Mouse (Mus musculus): ENCODE data around the gene Axdnd1.
"Not testable (repeated sequence)": the region's sequence is repeated elsewhere in the genome, so short reads cannot be mapped to it uniquely, and the experiment has no call there.

Axdnd1 gene

GRCm38 (mm10) chr1:156437016-156437708, 16.2 kb upstream of the Axdnd1 start:
- DNase-seq (ENCODE audit: low read depth, low spot score): no peak

DNA sequence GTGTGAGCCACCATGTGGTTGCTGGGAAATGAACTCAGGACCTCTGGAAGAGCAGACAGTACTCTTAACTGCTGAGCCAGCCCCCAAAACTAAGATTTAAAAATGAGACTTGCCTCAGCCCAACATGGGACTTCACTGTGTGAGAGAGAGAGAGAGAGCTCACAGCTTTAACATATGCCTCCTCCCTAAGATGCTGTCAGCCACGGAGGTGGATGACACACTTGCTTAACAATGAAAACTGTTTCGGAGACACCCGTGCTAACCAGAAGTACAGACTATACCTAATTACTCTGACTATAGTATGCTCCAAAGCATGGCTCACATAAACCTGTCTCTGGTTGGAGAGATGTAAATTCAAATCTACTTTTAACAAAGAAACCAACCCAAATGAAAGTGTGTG, 12.5 kb upstream of the Axdnd1 start:
- no peak for DNase-seq (ENCODE audit: low read depth, low spot score)

DNA sequence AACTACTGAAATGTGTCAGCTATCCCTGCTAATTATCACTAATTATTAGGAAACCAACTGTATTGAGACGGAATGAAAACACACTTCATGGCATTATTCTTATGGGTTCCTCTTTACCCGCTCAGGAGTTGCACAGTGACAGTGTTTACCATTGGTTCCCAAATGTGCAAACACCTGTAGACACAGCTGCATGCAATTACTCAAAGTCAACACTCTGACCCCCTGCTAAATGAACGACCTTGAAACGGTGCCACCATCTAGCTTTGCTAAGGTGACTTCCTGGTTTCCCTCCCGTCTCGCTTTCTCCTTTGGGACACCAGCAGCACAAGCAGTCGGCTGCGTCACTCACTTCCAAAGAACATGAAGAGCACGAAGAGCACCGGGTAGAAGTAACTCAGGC, 11.5 kb upstream of the Axdnd1 start:
- DNase-seq (ENCODE audit: low read depth, low spot score): no peak

DNA sequence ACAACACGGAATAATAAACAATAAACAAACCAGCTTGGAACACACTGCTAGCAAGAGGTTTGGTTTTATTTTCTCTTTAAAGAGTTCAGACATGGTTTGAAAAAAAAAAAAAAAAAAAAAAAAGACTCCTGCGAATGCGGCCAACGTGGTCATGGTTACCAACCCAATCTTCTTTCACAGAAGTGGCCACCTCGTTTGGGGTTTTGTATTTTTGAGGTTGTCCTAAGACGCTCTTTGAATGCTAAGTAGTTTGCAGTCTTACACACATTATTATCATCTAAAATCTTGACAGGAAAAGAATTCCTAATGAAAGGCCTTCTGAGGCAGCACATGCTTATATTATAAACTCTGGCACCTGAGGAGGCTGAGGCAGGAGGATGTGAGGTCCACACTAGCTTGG, 7.5 kb upstream of the Axdnd1 start:
- DNase-seq (ENCODE audit: low read depth, low spot score): no peak

DNA sequence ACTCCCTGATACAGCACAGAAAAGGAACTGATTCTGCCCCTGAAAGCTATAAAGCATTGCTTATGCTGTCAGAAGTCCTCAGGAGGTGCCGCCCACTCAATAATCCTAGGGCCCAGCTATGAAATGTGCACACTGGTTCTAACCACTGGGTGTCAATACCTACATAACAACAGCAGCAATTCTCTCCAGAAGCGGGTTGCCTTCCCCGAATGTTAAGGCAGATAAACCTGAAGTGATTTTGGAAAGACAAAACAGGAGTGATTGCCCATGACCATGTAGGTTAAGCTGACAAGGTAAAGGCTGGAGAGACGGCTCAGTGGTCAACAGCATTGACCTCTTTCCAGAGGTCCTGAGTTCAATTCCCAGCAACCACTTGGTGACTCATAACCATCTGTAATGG, 4.8 kb upstream of the Axdnd1 start:
- DNase-seq (ENCODE audit: low read depth, low spot score): no peak

DNA sequence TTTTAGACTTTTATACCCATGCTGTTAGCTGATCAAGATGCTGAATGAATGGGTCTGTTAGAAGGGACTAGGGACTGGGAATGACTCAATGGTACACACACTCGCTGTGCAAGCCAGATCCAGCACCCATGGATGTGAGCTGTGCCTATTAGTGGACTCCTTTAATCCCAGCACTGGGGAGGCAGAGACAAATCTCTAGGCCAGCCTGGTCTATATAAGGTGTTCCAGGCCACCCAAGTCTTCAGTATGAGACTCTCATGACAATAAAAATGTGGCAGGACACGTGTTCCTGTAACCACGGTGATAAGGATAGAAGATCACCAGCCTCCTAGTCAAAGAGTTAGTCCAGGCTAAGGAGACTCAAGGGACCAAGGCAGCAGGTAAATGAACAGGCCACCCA, 3.1 kb upstream of the Axdnd1 start:
- DNase-seq (ENCODE audit: low read depth, low spot score): no peak

DNA sequence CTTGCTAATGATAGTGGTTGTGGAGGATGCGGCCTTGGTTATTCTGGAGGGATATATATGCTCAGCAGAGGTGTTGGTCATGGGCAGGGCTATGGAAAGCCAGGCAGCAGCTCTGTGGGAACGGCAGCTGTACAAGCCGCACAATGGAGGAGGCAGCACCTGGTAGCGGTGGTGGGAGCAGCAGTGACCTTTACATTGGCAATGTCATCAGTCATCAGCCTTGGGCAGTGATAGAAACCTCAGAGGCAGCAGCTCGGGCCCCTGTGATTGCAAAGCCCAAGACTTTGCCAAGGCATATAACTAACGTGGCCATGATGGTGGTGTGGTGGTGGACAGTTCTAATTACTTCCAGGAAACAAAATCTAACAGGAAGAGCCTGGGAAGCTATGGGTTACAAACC, 2.5 kb upstream of the Axdnd1 start:
- DNase-seq (ENCODE audit: low read depth, low spot score): no peak

DNA sequence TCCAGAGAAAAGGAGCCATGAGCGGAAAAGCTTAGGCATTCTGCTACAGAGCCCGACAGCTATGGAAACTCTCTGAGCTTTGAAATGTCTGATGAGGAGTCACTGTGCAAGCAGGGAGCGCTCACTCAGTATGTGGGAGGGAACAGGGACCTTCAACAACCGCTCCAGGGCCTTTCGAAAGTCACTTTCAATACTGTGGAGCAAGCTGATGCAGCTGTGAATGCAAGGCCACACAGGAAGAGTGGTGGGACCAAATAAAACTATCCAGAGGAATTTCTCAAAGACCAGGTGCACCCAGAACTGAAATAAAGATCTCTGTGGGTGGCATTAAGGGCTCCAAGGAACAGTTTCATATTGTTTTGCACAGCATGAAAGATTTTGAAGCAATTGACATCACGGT, 1.9 kb upstream of the Axdnd1 start:
- DNase-seq (ENCODE audit: low read depth, low spot score): no peak

GRCm38 (mm10) chr1:156418170-156418569, 2.8 kb downstream of the Axdnd1 start:
- DNase-seq (ENCODE audit: low read depth, low spot score): peak; percentile 5

GRCm38 (mm10) chr1:156408521-156408920, 12.4 kb downstream of the Axdnd1 start:
- no peak for DNase-seq (ENCODE audit: low read depth, low spot score)

- no peak for DNase-seq (ENCODE audit: low read depth, low spot score)
These were observed 13.0 kb downstream of the Axdnd1 start for GRCm38 (mm10) chr1:156408004-156408403.

DNA sequence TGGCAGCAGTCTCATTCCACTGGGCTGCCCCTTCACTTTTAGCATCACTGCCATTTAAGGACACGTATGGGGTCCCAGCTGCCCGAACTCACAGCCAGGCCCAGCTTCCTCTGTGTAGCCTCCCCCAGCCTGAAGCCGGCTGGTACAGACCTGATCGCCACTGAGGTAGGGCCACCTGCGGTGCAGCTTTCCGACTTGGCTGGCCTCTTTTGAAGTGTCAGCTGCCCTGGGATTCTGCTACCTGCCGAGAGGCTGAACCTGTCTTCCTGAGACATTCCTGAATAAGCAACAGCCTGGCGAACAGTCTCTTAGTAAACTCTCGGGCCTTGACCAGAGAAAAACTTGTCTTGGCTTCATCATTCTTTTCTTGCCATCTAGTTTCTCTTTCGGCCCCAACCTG, 17.7 kb downstream of the Axdnd1 start:
- DNase-seq (ENCODE audit: low read depth, low spot score): no peak

- no peak for DNase-seq (ENCODE audit: low read depth, low spot score)
These were observed 18.5 kb downstream of the Axdnd1 start for GRCm38 (mm10) chr1:156402491-156402890.

- DNase-seq (ENCODE audit: low read depth, low spot score): not testable (repeated sequence)
These were observed 20.8 kb downstream of the Axdnd1 start for GRCm38 (mm10) chr1:156400159-156400558.

DNA sequence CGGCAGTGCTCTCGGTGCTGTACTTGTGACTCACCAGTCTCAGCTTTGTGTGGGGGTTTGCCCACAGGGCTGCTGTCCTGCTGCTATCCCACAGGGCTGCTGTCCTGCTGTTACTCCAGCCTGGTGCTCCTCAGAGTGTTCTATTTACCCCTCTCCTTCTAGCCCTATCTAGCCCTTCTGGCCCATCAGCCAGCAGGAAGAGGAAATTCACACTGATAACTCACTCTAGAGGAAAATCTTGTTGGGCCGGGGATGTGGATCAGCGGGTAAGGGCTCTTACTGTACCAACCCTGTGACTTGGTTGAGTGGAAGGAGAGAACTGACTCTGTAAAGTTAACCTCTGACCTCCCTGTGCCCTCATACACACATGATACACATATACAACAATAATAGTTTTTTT, 27.8 kb downstream of the Axdnd1 start:
- no peak for DNase-seq (ENCODE audit: low read depth, low spot score)

- DNase-seq (ENCODE audit: low read depth, low spot score): no peak
These were observed 34.1 kb downstream of the Axdnd1 start for GRCm38 (mm10) chr1:156386880-156387279.

- DNase-seq (ENCODE audit: low read depth, low spot score): no peak
These were observed 34.7 kb downstream of the Axdnd1 start for GRCm38 (mm10) chr1:156386232-156386631.

DNA sequence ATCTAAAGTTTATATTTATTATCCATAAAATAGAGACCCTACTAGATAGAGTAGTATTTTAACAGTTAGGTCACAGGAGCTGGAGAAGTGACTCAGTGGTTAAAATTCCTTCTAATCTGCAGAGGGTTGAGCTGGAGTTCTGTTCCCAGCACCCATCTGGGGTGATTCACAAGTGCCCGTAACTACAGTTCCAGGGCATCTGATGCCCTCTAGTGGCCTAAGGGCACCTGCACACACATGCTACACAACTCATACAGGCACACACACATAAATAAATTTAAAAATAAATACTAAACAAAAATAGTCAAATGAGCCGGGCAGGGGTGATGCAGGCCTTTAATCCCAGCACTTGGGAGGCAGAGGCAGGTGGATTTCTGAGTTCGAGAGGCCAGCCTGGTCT, 39.7 kb downstream of the Axdnd1 start:
- no peak for DNase-seq (ENCODE audit: low read depth, low spot score)

GRCm38 (mm10) chr1:156365740-156366139, 55.2 kb downstream of the Axdnd1 start, which contains the start of gene Gm2000:
Gm2000 (plus strand) TSS chr1:156366040.
- no peak for DNase-seq (ENCODE audit: low read depth, low spot score)

DNA sequence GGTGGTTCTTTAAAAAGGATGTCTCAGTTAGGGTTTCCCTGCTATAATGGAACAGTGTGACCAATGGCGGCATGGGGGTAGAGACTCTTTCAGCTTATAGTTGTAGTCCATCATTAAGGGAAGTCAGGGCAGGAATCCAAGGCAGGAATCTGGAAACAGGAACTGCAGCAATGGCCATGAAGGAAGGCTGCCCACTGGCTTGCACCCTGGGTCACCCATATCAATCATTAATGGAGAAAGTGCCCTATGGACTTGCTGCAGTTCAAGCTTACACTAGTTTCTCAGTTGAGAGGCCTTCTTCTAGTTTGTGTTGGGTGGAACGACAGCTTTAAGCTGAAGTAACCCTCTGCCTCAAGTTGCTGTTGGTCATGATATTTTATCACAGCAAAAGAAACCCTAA, 68.5 kb downstream of the Axdnd1 start:
- DNase-seq (ENCODE audit: low read depth, low spot score): no peak

GRCm38 (mm10) chr1:156350441-156350840, 70.5 kb downstream of the Axdnd1 start:
- DNase-seq (ENCODE audit: low read depth, low spot score): no peak

DNA sequence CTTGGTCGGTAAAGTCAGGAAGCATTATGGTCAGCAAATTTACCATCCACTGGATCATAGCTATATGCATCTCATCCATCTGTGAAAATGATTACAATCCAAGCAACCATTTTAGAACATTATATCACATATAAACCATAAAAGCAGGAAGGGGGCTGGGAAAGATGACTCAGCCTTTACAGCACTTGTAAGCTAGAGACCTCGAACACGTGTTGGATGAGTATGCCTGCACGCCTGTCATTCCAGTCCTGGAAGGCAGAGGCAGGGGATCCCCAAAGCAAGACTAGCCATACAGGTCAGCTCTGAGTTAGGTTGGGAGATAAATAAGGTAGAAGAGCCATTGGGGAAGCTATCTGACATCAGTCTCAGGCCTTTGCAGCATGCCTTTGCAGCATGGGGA, 71.9 kb downstream of the Axdnd1 start:
- no peak for DNase-seq (ENCODE audit: low read depth, low spot score)

DNA sequence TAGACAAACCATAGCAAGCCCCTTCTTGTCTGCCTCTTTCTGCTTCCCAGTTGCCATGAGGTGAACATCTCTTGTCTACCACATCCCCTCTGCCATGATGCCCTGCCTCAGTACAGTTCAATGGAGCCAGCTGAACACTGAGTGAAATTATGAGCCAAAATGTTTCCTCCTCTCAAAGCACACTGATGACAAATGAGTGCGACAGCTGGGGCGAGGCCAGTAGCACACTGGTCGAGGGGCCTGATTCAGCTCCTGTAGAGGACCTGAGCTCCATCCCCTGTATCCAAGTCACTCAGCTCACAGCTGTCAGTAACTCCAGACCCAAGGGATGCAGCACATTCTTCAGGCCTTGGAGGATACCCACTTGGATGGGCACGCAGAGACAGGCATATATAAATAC, 75.3 kb downstream of the Axdnd1 start:
- DNase-seq (ENCODE audit: low read depth, low spot score): no peak

GRCm38 (mm10) chr1:156344433-156344832, 76.5 kb downstream of the Axdnd1 start:
- DNase-seq (ENCODE audit: low read depth, low spot score): no peak

Measured in embryo, embryonic 11.5 days (tissue).